Mouse (Mus musculus): ENCODE data around the gene Afmid.

DNA sequence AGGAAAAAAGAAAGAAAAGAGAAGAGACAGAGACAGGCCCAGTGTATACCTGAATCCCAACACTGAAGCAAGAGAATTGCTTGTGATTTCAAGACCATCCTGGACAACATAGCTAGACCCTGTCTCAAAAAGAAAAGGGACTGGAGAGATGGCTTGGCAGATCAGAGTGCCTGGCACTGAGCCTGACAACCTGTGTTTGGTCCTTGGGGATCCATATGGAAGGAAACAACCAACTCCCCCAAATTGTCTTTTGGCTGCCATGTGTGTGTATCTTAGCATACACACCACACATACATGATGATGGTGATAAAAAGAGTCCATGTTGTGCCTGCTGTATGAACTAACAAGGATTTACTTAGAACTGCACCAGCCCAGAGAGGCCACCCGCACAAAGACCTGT, 13.3 kb downstream of the Afmid start:
- TF ChIP-seq CTCF (IDR thresholded peaks at IDR 0.05) (no peak), EP300 (IDR thresholded peaks at IDR 0.05) (no peak)

All from lung, postnatal 0 days (tissue).